Mouse (Mus musculus) bone marrow, adult 2 months (tissue): ENCODE results near the gene A530064D06Rik.

Experiments used
- CTCF ChIP-seq: fragments of 200-500 bp; IDR thresholded peaks from 2 replicates; pipeline ENCODE4 v1.5.1; 2011; ENCODE audit warnings: low read length, control low read depth; ENCODE audit not compliant: control insufficient read depth, insufficient read depth
- POLR2A ChIP-seq: fragments of 200-500 bp; IDR thresholded peaks from 2 replicates; pipeline ENCODE4 v1.6.1; 2011; ENCODE audit warnings: low read depth, mild to moderate bottlenecking, control low read depth, low read length, borderline replicate concordance; ENCODE audit not compliant: control insufficient read depth

DNA sequence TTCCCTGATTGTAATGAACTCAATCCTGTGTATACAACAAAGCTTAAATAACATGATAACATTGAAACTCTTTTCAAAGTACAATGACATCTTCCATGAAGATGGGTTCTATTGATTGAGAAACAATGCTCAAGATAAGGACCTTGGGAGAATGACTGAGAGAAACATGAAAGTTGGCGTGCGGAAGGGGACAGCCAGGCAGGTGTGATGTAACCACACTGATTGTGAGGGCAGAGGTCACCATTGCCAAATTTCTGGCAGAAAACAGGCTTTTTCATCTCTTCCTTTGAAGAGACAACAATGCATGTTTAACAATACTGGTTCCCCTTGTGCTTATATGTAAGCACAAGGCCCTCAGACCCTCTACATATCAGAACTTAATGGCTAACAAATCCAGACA, 34.3 kb downstream of the A530064D06Rik start:
- no peak for TF ChIP-seq CTCF
- no peak for TF ChIP-seq POLR2A
